ENCODE assay signal across 21 mouse cellular contexts in genomic region chr13:20575186-20575585, GRCm38 (mm10).
DNase-seq lines count a peak whose midpoint lies in the region; ATAC-seq and TF ChIP-seq lines count a peak whose summit lies in the region.
"Had no signal": no experiment of that assay in that cellular context is flagged by ENCODE, and none has a peak within 500 bp of the region (broad histone marks: within the 10 kb centered on the region; RNA-seq: fewer than 3 reads in every experiment).

No protein-coding gene starts in this region.

- no peaks in the 10 kb centered on the region for H3K4me1 ChIP-seq in kidney, postnatal 0 days (replicated peaks; ENCODE audit: insufficient read depth, low read length)
- no peaks in the 10 kb centered on the region for H3K4me1 ChIP-seq in kidney, adult 2 months (ENCODE audit: control insufficient read depth, insufficient read depth, low read length)
- H3K4me1 ChIP-seq in hindbrain, embryonic 11.5 days (replicated peaks; ENCODE audit: control insufficient read depth, insufficient read depth, low read length), result no peaks in the 10 kb centered on the region

- no peak overlapping the region for H3K4me3 ChIP-seq in kidney, postnatal 0 days (replicated peaks; ENCODE audit: low read depth, low read length)
- H3K4me3 ChIP-seq in kidney, adult 2 months (ENCODE audit: insufficient read depth, low read depth, low read length), result no peak overlapping the region
- no peak overlapping the region for H3K4me3 ChIP-seq in hindbrain, embryonic 11.5 days (ENCODE audit: low read depth, low read length)

- no peak overlapping the region for H3K4me2 ChIP-seq in kidney, postnatal 0 days (ENCODE audit: low read length)
- H3K4me2 ChIP-seq in hindbrain, embryonic 11.5 days (replicated peaks; ENCODE audit: low read depth, low read length), result no peak overlapping the region

- DNase-seq in kidney, postnatal 0 days (ENCODE audit: low spot score), result peak; percentile 31
- DNase-seq in kidney, adult 2 months, result no peak
- DNase-seq in fat pad, adult 2 months (ENCODE audit: extremely low read depth, low read depth, low spot score), result peak; percentile 76
- DNase-seq in gonadal fat pad, adult 2 months (ENCODE audit: low read depth), result peak; percentile 75
- DNase-seq in hindbrain, embryonic 11.5 days (ENCODE audit: low spot score), result no peak
- DNase-seq in cerebellum, adult 11-12 months, result no peak
- DNase-seq: adrenal gland, adult 2 months; adrenal gland, adult 8-10 months; adrenal gland, postnatal 10 days; adrenal gland, postnatal 14 days; adrenal gland, postnatal 25 days; adrenal gland, postnatal 36 days; B cell, adult 2 months; cerebellum, adult 11 months; cerebellum, adult 18-20 months; cerebellum, adult 2 months had no signal

- no peaks in the 10 kb centered on the region for H3K27me3 ChIP-seq in kidney, postnatal 0 days (ENCODE audit: insufficient read depth, low read length)
- no peaks in the 10 kb centered on the region; the same call in 1 of the 2 replicates for H3K27me3 ChIP-seq in kidney, adult 2 months (replicated peaks; ENCODE audit: control insufficient read depth, insufficient read depth, low read length)
- H3K27me3 ChIP-seq in hindbrain, embryonic 11.5 days (ENCODE audit: control insufficient read depth, insufficient read depth, low read length), result no peaks in the 10 kb centered on the region
- H3K27me3 ChIP-seq: CH12.LX, Patski had no signal

- TF ChIP-seq CTCF in kidney, postnatal 0 days (IDR thresholded peaks at IDR 0.05; ENCODE audit: low read depth), result no peak
- TF ChIP-seq CTCF in kidney, adult 2 months (conservative IDR thresholded peaks at IDR 0.05; ENCODE audit: insufficient read depth, insufficient read length, low read depth, low read length), result no peak

- no peak for ATAC-seq in kidney, postnatal 0 days (replicated peaks; ENCODE audit: low FRiP score, low read depth)
- no peak for ATAC-seq in hindbrain, embryonic 11.5 days (ENCODE audit: low FRiP score)
- ATAC-seq: activated CD4-positive, CD25-positive, alpha-beta regulatory T cell, adult 4 months; CD4-positive, CD25-positive, alpha-beta regulatory T cell, adult 4 months; Patski had no signal

- no peak for TF ChIP-seq POLR2A in kidney, adult 2 months (IDR thresholded peaks at IDR 0.05; ENCODE audit: low read depth, low read length)

- no peaks in the 10 kb centered on the region for H3K9me3 ChIP-seq in kidney, postnatal 0 days (replicated peaks; ENCODE audit: low read length)
- H3K9me3 ChIP-seq in hindbrain, embryonic 11.5 days (ENCODE audit: control insufficient read depth, low read length), result no peaks in the 10 kb centered on the region
- H3K9me3 ChIP-seq: G1E had no signal

- no peak overlapping the region for H3K27ac ChIP-seq in kidney, postnatal 0 days
- H3K27ac ChIP-seq in kidney, adult 2 months (ENCODE audit: insufficient read depth, low read depth, low read length), result no peak overlapping the region
- no peak overlapping the region for H3K27ac ChIP-seq in hindbrain, embryonic 11.5 days (ENCODE audit: low read depth, low read length)

- no peaks in the 10 kb centered on the region for H3K36me3 ChIP-seq in kidney, postnatal 0 days (ENCODE audit: insufficient read depth, low read length)
- H3K36me3 ChIP-seq in kidney, adult 2 months (ENCODE audit: control insufficient read depth, insufficient read depth, low read length), result no peaks in the 10 kb centered on the region
- H3K36me3 ChIP-seq in hindbrain, embryonic 11.5 days (ENCODE audit: control insufficient read depth, insufficient read depth, low read length), result no peaks in the 10 kb centered on the region
- H3K36me3 ChIP-seq: G1E had no signal

- WGBS in kidney, postnatal 0 days, result 49% methylated on average over 2 of the region's 2 CpGs
- 42% methylated on average over 2 of the region's 2 CpGs for WGBS in kidney, adult 2 months
- 87% methylated on average over 2 of the region's 2 CpGs for WGBS in hindbrain, embryonic 11.5 days

- no peak overlapping the region for H3K9ac ChIP-seq in kidney, postnatal 0 days (ENCODE audit: low read depth, low read length)
- no peak overlapping the region for H3K9ac ChIP-seq in hindbrain, embryonic 11.5 days (ENCODE audit: low read depth, low read length)

Comparison
In these comparisons a context has a peak if more than half of its experiments do, and no peak if none do; other contexts are left out.
1. DNase-seq: peak in kidney, postnatal 0 days (single experiment), fat pad, adult 2 months (single experiment) and gonadal fat pad, adult 2 months (single experiment); none in kidney, adult 2 months (single experiment), hindbrain, embryonic 11.5 days (single experiment) and cerebellum, adult 11-12 months (single experiment).